Mouse (Mus musculus): ENCODE results near the gene Hist4h4. TPM values are rescaled to one million over a fixed set of nuclear protein-coding genes. Genes with fewer than 3 reads are reported as not detected.

The Hist4h4 gene
- polyA plus RNA-seq, 1 experiment from 2014 or later: 0.44 TPM

- Histone ChIP-seq H3K9me3 (replicated peaks) (no peaks in the 10 kb centered on the region), H3K27ac (replicated peaks) (no peak within 1 kb of the TSS), H3K4me3 (replicated peaks) (peak within 1 kb of the TSS; percentile 15; the same call in 1 of the 2 replicates), H3K36me3 (no peaks in the 10 kb centered on the region), H3K4me1 (no peaks in the 10 kb centered on the region), H3K27me3 (replicated peaks) (no peaks in the 10 kb centered on the region; the same call in 1 of the 2 replicates), H3K9ac (replicated peaks) (0 out of 2 replicates have a peak within 1 kb of the TSS, but pooled peaks have one; percentile 20), H3K4me2 (peak within 1 kb of the TSS; percentile 30)
- no peak for ATAC-seq (ENCODE audit: low FRiP score)
- 65% methylated on average over 4 of the region's 4 CpGs for WGBS
Observed at GRCm38 (mm10) chr6:136835352-136835751, 31.1 kb upstream of the Hist4h4 start, which contains the start of gene Smco3. Smco3 (minus strand) TSS chr6:136835452.

DNA sequence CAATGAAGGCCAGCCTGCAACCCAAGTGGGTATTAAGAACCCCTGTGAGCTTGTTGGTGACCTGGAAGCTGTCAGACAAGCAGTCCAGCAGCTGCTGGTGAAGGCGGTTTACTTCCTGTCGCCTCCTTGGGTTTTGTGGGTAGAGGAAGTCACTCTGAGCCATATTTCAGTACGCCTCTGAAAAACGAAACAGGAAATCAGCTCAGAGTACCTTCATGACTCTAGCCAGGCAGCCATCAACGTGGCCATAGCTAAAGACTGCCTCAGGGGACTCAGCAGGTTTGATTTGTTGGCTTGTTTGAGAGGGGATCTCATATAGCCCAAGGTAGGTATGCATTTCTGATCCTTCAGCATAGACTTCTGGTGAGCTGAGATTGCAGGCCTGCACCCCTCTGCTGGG lies 27.5 kb upstream of the Hist4h4 start:
- H3K27me3 ChIP-seq (replicated peaks): no peaks in the 10 kb centered on the region; the same call in 1 of the 2 replicates
- H3K4me2 ChIP-seq: no peak overlapping the region
- H3K27ac ChIP-seq (replicated peaks): no peak overlapping the region
- ATAC-seq (ENCODE audit: low FRiP score): no peak
- H3K4me1 ChIP-seq: peaks cover 10% of the 10 kb centered on the region
- H3K9ac ChIP-seq (replicated peaks): no peak overlapping the region
- no peak overlapping the region for H3K4me3 ChIP-seq (replicated peaks)
- H3K36me3 ChIP-seq: no peaks in the 10 kb centered on the region
- no peaks in the 10 kb centered on the region for H3K9me3 ChIP-seq (replicated peaks)
- WGBS: 81% methylated on average over 5 of the region's 5 CpGs

- no peaks in the 10 kb centered on the region for H3K9me3 ChIP-seq (replicated peaks)
- no peaks in the 10 kb centered on the region; the same call in 1 of the 2 replicates for H3K27me3 ChIP-seq (replicated peaks)
- peak overlapping the region; percentile 62 for H3K4me2 ChIP-seq
- WGBS: 32% methylated on average over 4 of the region's 4 CpGs
- peak overlapping the region; percentile 96 for H3K27ac ChIP-seq (replicated peaks)
- peaks cover 12% of the 10 kb centered on the region for H3K4me1 ChIP-seq
- no peak for ATAC-seq (ENCODE audit: low FRiP score)
- peaks cover 18% of the 10 kb centered on the region for H3K36me3 ChIP-seq
- H3K4me3 ChIP-seq (replicated peaks): peak overlapping the region; percentile 53
- H3K9ac ChIP-seq (replicated peaks): peak overlapping the region; percentile 53
Observed at GRCm38 (mm10) chr6:136828681-136829080, 24.5 kb upstream of the Hist4h4 start.

GRCm38 (mm10) chr6:136827881-136828561 lies 23.8 kb upstream of the Hist4h4 start, which contains the start of gene Wbp11:
Wbp11 (minus strand) TSS chr6:136828233.
- ATAC-seq (ENCODE audit: low FRiP score): peak; percentile 100
- Histone ChIP-seq H3K27me3 (replicated peaks) (no peaks in the 10 kb centered on the region; the same call in 1 of the 2 replicates), H3K4me3 (replicated peaks) (peak within 1 kb of the TSS; percentile 99), H3K9me3 (replicated peaks) (no peaks in the 10 kb centered on the region), H3K9ac (replicated peaks) (peak within 1 kb of the TSS; percentile 98), H3K27ac (replicated peaks) (peak within 1 kb of the TSS; percentile 96), H3K36me3 (peaks cover 19% of the 10 kb centered on the region), H3K4me1 (peaks cover 12% of the 10 kb centered on the region), H3K4me2 (peak within 1 kb of the TSS; percentile 73)
- under 1% methylated on average over 45 of the region's 45 CpGs for WGBS

- Histone ChIP-seq H3K36me3 (peaks cover 24% of the 10 kb centered on the region), H3K27ac (replicated peaks) (peak within 1 kb of the TSS; percentile 96), H3K9me3 (replicated peaks) (no peaks in the 10 kb centered on the region), H3K27me3 (replicated peaks) (no peaks in the 10 kb centered on the region; the same call in 1 of the 2 replicates), H3K9ac (replicated peaks) (peak within 1 kb of the TSS; percentile 98), H3K4me1 (peaks cover 12% of the 10 kb centered on the region), H3K4me3 (replicated peaks) (peak within 1 kb of the TSS; percentile 99), H3K4me2 (peak within 1 kb of the TSS; percentile 73)
- 0% methylated on average over 34 of the region's 34 CpGs for WGBS
- peak; percentile 18; the same call in 1 of the 2 replicates for ATAC-seq (ENCODE audit: low FRiP score)
Observed at GRCm38 (mm10) chr6:136827516-136827880, 23.3 kb upstream of the Hist4h4 start, which contains the start of gene BC049715. BC049715 (plus strand) TSS chr6:136827626.

- no peaks in the 10 kb centered on the region for H3K9me3 ChIP-seq (replicated peaks)
- H3K4me1 ChIP-seq: peaks cover 12% of the 10 kb centered on the region
- H3K9ac ChIP-seq (replicated peaks): peak overlapping the region; percentile 98
- 19% methylated on average over 7 of the region's 7 CpGs for WGBS
- peak overlapping the region; percentile 73 for H3K4me2 ChIP-seq
- no peaks in the 10 kb centered on the region; the same call in 1 of the 2 replicates for H3K27me3 ChIP-seq (replicated peaks)
- H3K4me3 ChIP-seq (replicated peaks): peak overlapping the region; percentile 99
- H3K27ac ChIP-seq (replicated peaks): no peak overlapping the region
- H3K36me3 ChIP-seq: peaks cover 28% of the 10 kb centered on the region
- ATAC-seq (ENCODE audit: low FRiP score): no peak
Observed at GRCm38 (mm10) chr6:136827116-136827515, 22.9 kb upstream of the Hist4h4 start.

DNA sequence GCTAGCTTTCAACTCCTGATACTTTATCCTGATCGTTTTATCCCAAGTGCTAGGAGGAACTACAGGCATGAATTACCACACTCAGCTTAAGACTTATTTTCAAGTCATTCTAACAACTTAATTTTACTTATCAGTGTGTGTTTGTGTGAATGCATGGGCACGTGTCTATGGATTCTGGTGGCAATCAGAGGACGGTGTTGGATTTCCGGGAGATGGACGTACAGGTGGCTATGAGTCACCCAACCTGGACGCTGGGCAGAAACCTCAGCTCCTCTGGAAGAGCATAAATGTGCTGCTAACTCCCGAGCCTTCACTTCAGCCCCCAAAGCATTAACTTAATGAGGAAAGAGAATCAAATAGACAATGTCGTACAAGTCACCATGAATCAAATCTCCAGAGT lies 20.8 kb upstream of the Hist4h4 start:
- no peaks in the 10 kb centered on the region for H3K9me3 ChIP-seq (replicated peaks)
- H3K4me3 ChIP-seq (replicated peaks): no peak overlapping the region
- H3K4me2 ChIP-seq: no peak overlapping the region
- ATAC-seq (ENCODE audit: low FRiP score): no peak
- H3K27me3 ChIP-seq (replicated peaks): no peaks in the 10 kb centered on the region
- peaks cover 12% of the 10 kb centered on the region for H3K4me1 ChIP-seq
- H3K27ac ChIP-seq (replicated peaks): no peak overlapping the region
- WGBS: 95% methylated on average over 8 of the region's 8 CpGs
- H3K36me3 ChIP-seq: peaks cover 50% of the 10 kb centered on the region
- H3K9ac ChIP-seq (replicated peaks): no peak overlapping the region

DNA sequence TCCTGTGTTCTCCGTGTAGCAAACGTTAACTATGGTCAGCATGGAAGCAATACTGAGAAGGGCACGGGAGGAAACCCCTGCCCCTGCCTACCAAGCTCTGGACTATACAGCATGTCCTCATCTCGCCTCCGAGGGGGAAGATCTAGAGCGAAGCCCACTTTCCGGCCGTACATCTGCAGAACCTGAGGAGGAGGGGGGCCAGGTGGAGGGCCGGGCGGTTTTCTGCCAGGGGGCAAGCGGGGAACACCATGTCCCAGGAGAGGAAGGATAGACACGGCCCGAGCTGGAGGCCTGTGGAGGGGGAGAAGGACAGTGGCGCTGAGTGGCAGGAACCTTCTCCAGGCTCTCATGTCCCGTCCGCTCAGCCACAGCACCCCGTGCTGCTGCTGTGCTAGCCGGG lies 16.9 kb upstream of the Hist4h4 start:
- H3K27me3 ChIP-seq (replicated peaks): no peaks in the 10 kb centered on the region
- ATAC-seq (ENCODE audit: low FRiP score): no peak
- no peak overlapping the region for H3K27ac ChIP-seq (replicated peaks)
- H3K9me3 ChIP-seq (replicated peaks): no peaks in the 10 kb centered on the region
- no peak overlapping the region for H3K4me2 ChIP-seq
- H3K4me3 ChIP-seq (replicated peaks): no peak overlapping the region
- H3K36me3 ChIP-seq: peaks cover 85% of the 10 kb centered on the region
- H3K9ac ChIP-seq (replicated peaks): no peak overlapping the region
- no peaks in the 10 kb centered on the region for H3K4me1 ChIP-seq
- 96% methylated on average over 18 of the region's 18 CpGs for WGBS

GRCm38 (mm10) chr6:136820381-136820780 lies 16.2 kb upstream of the Hist4h4 start:
- Histone ChIP-seq H3K4me3 (replicated peaks) (no peak overlapping the region), H3K4me2 (no peak overlapping the region), H3K36me3 (peaks cover 88% of the 10 kb centered on the region), H3K27me3 (replicated peaks) (no peaks in the 10 kb centered on the region), H3K4me1 (no peaks in the 10 kb centered on the region), H3K27ac (replicated peaks) (no peak overlapping the region), H3K9me3 (replicated peaks) (no peaks in the 10 kb centered on the region), H3K9ac (replicated peaks) (no peak overlapping the region)
- ATAC-seq (ENCODE audit: low FRiP score): no peak
- 97% methylated on average over 21 of the region's 21 CpGs for WGBS

GRCm38 (mm10) chr6:136817549-136817948 lies 13.3 kb upstream of the Hist4h4 start:
- Histone ChIP-seq H3K4me2 (no peak overlapping the region), H3K4me1 (no peaks in the 10 kb centered on the region), H3K27ac (replicated peaks) (no peak overlapping the region), H3K27me3 (replicated peaks) (no peaks in the 10 kb centered on the region), H3K9ac (replicated peaks) (no peak overlapping the region), H3K36me3 (peaks cover 92% of the 10 kb centered on the region), H3K4me3 (replicated peaks) (no peak overlapping the region), H3K9me3 (replicated peaks) (no peaks in the 10 kb centered on the region)
- ATAC-seq (ENCODE audit: low FRiP score): no peak
- WGBS: 97% methylated on average over 3 of the region's 3 CpGs

DNA sequence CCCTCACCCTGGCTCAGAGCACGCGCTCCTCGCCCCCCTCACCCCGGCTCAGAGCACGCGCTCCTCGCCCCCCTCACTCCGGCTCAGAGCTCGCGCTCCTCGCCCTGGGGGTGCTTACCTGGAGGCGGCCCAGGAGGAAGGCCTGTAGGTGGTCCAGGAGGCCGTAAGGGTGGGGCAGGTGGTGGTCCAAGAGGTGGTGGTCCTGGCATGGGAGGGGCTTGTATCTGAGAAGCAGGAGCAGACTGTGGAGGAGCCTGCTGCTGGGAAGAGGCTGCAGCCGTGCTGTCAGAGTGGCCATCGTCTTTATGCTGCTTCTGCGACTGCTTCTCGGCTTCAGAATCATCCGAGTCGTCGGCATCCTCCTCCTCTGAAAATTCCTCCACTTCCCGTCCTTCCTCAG lies 12.6 kb upstream of the Hist4h4 start:
- no peak overlapping the region for H3K4me2 ChIP-seq
- no peak overlapping the region for H3K27ac ChIP-seq (replicated peaks)
- H3K36me3 ChIP-seq: peaks cover 92% of the 10 kb centered on the region
- no peaks in the 10 kb centered on the region for H3K4me1 ChIP-seq
- H3K27me3 ChIP-seq (replicated peaks): no peaks in the 10 kb centered on the region
- no peak overlapping the region for H3K9ac ChIP-seq (replicated peaks)
- H3K4me3 ChIP-seq (replicated peaks): no peak overlapping the region
- 97% methylated on average over 21 of the region's 21 CpGs for WGBS
- no peak for ATAC-seq (ENCODE audit: low FRiP score)
- H3K9me3 ChIP-seq (replicated peaks): no peaks in the 10 kb centered on the region

GRCm38 (mm10) chr6:136815381-136815780 lies 11.2 kb upstream of the Hist4h4 start:
- Histone ChIP-seq H3K36me3 (peaks cover 78% of the 10 kb centered on the region), H3K4me1 (no peaks in the 10 kb centered on the region), H3K9me3 (replicated peaks) (no peaks in the 10 kb centered on the region), H3K4me3 (replicated peaks) (no peak overlapping the region), H3K4me2 (no peak overlapping the region), H3K9ac (replicated peaks) (no peak overlapping the region), H3K27ac (replicated peaks) (no peak overlapping the region), H3K27me3 (replicated peaks) (no peaks in the 10 kb centered on the region)
- WGBS: 94% methylated on average over 7 of the region's 7 CpGs
- no peak for ATAC-seq (ENCODE audit: low FRiP score)

Data from neural tube, embryonic 15.5 days (tissue).